Mouse (Mus musculus) CH12.LX (cell line): ENCODE results near the gene Nras. TPM values are rescaled to one million over a fixed set of nuclear protein-coding genes. Genes with fewer than 3 reads are reported as not detected.

Source experiments
- DNase-seq: peaks from one replicate; pipeline ENCODE4 v3.0.0-alpha.2; 2013; ENCODE audit errors: extremely low read depth
- H3K27ac ChIP-seq: 2 replicates; pipeline ENCODE4 v1.5.1; 2012; ENCODE audit warnings: low read depth, mild to moderate bottlenecking, control low read depth, moderate library complexity; ENCODE audit not compliant: insufficient read depth
- H3K27me3 ChIP-seq: replicated peaks from 2 replicates; pipeline ENCODE3; 2012; ENCODE audit warnings: inconsistent platforms
- H3K36me3 ChIP-seq, 2 experiments: replicated peaks in 1 of 2; 2 replicates each; pipeline versions ENCODE3 to v1.6.1; 2012; ENCODE audit warnings: inconsistent platforms in 1 of 2, low read length in 1 of 2, mild to moderate bottlenecking in 1 of 2, mixed read lengths in 1 of 2, moderate library complexity in 1 of 2; ENCODE audit not compliant: control insufficient read depth in 1 of 2, insufficient read depth in 1 of 2
- H3K4me1 ChIP-seq, 2 experiments: 2 replicates each; pipeline ENCODE4 v1.6.1; 2012; ENCODE audit warnings: inconsistent platforms in 1 of 2, moderate library complexity in 1 of 2; ENCODE audit not compliant: insufficient read depth in 2 of 2, control insufficient read depth in 1 of 2
- H3K4me2 ChIP-seq: 2 replicates; pipeline ENCODE4 v1.6.1; 2012; ENCODE audit warnings: low read depth, mild to moderate bottlenecking, control low read depth; ENCODE audit not compliant: poor library complexity, insufficient read depth, severe bottlenecking
- H3K4me3 ChIP-seq, 3 experiments: fragments of 150-350 bp in 1 of 3; sonication (generic) in 1 of 3; replicated peaks in 1 of 3; 2 replicates each; pipeline versions ENCODE3 to v1.5.1; 2011 to 2012; ENCODE audit warnings: low read depth in 2 of 3, low read length in 2 of 3, mild to moderate bottlenecking in 2 of 3, moderate library complexity in 2 of 3, control low read depth in 1 of 3, improper control_type of control experiment in 1 of 3, inconsistent platforms in 1 of 3, mixed read lengths in 1 of 3; ENCODE audit not compliant: poor library complexity in 1 of 3
- H3K79me2 ChIP-seq: replicated peaks from 2 replicates; pipeline ENCODE4 v1.6.1; 2012; ENCODE audit warnings: mild to moderate bottlenecking, moderate library complexity; ENCODE audit not compliant: control insufficient read depth, poor library complexity, insufficient read depth, severe bottlenecking; ENCODE audit errors: extremely low read depth
- H3K9ac ChIP-seq: 2 replicates; pipeline ENCODE4 v1.6.1; 2012; ENCODE audit warnings: low read depth, mild to moderate bottlenecking, control low read depth, moderate library complexity; ENCODE audit not compliant: insufficient read depth
- H3K9me3 ChIP-seq: replicated peaks from 2 replicates; pipeline ENCODE3; 2012; ENCODE audit warnings: low read length, inconsistent platforms, mixed read lengths
- BHLHE40 ChIP-seq: IDR thresholded peaks from 2 replicates; pipeline ENCODE4 v1.6.1; 2011; ENCODE audit warnings: mild to moderate bottlenecking, low read depth, low read length, improper control_type of control experiment
- CHD2 ChIP-seq: IDR thresholded peaks from 2 replicates; pipeline ENCODE4 v1.6.1; 2011; ENCODE audit warnings: low read length, improper control_type of control experiment
- CTCF ChIP-seq, 2 experiments: IDR thresholded peaks in 1 of 2; conservative IDR thresholded peaks in 1 of 2; 2 replicates each; pipeline ENCODE4 v1.5.1; 2011 to 2012; ENCODE audit warnings: low read depth in 2 of 2, low read length in 2 of 2, improper control_type of control experiment in 1 of 2, inconsistent platforms in 1 of 2, mild to moderate bottlenecking in 1 of 2, moderate library complexity in 1 of 2
- E2F4 ChIP-seq: IDR thresholded peaks from 2 replicates; pipeline ENCODE4 v1.6.1; 2011; ENCODE audit warnings: low read depth, low read length, improper control_type of control experiment; ENCODE audit not compliant: insufficient replicate concordance
- ELF1 ChIP-seq: IDR thresholded peaks from 2 replicates; pipeline ENCODE4 v1.6.1; 2014; ENCODE audit warnings: low read depth, mild to moderate bottlenecking, inconsistent platforms, low read length, improper control_type of control experiment
- EP300 ChIP-seq: IDR thresholded peaks from 2 replicates; pipeline ENCODE4 v1.6.1; 2011; ENCODE audit warnings: low read length, improper control_type of control experiment
- JUN ChIP-seq: IDR thresholded peaks from 2 replicates; pipeline ENCODE4 v1.6.1; 2011; ENCODE audit warnings: low read depth, mild to moderate bottlenecking, low read length, improper control_type of control experiment, moderate library complexity; ENCODE audit not compliant: insufficient read depth
- JUND ChIP-seq: conservative IDR thresholded peaks from 2 replicates; pipeline ENCODE4 v1.6.1; 2011; ENCODE audit warnings: low read depth, low read length, improper control_type of control experiment
- MAFK ChIP-seq: IDR thresholded peaks from 2 replicates; pipeline ENCODE4 v1.6.1; 2011; ENCODE audit warnings: low read length, improper control_type of control experiment; ENCODE audit not compliant: insufficient replicate concordance
- MAX ChIP-seq: IDR thresholded peaks from 2 replicates; pipeline ENCODE4 v1.6.1; 2011; ENCODE audit warnings: low read length, improper control_type of control experiment
- MAZ ChIP-seq: IDR thresholded peaks from 2 replicates; pipeline ENCODE4 v1.6.1; 2012; ENCODE audit warnings: low read depth, mild to moderate bottlenecking, inconsistent platforms, low read length, improper control_type of control experiment, moderate library complexity
- MEF2A ChIP-seq: IDR thresholded peaks from 2 replicates; pipeline ENCODE4 v1.6.1; 2014; ENCODE audit warnings: low read depth, mild to moderate bottlenecking, inconsistent platforms, low read length, improper control_type of control experiment, borderline replicate concordance
- NELFE ChIP-seq: IDR thresholded peaks from 2 replicates; pipeline ENCODE4 v1.6.1; 2011; ENCODE audit warnings: low read depth, low read length, improper control_type of control experiment
- NRF1 ChIP-seq: IDR thresholded peaks from 2 replicates; pipeline ENCODE4 v1.6.1; 2014; ENCODE audit warnings: low read depth, mild to moderate bottlenecking, inconsistent platforms, low read length, improper control_type of control experiment, moderate library complexity
- PAX5 ChIP-seq: IDR thresholded peaks from 2 replicates; pipeline ENCODE4 v1.6.1; 2012; ENCODE audit warnings: low read length, inconsistent platforms, mixed read lengths
- POLR2A ChIP-seq: IDR thresholded peaks from 2 replicates; pipeline ENCODE4 v1.6.1; 2011; ENCODE audit warnings: low read depth, mild to moderate bottlenecking, improper control_type of control experiment, low read length
- POLR2AphosphoS2 ChIP-seq: IDR thresholded peaks from 2 replicates; pipeline ENCODE4 v1.6.1; 2011; ENCODE audit warnings: low read depth, low read length, improper control_type of control experiment
- RAD21 ChIP-seq: IDR thresholded peaks from 2 replicates; pipeline ENCODE4 v1.6.1; 2011; ENCODE audit warnings: low read depth, mild to moderate bottlenecking, low read length, improper control_type of control experiment, moderate library complexity
- RCOR1 ChIP-seq: conservative IDR thresholded peaks from 2 replicates; pipeline ENCODE4 v1.6.1; 2012; ENCODE audit warnings: low read depth, mild to moderate bottlenecking, inconsistent platforms, low read length, improper control_type of control experiment
- SMC3 ChIP-seq: IDR thresholded peaks from 2 replicates; pipeline ENCODE4 v1.6.1; 2011; ENCODE audit warnings: low read depth, low read length, improper control_type of control experiment
- TCF12 ChIP-seq: IDR thresholded peaks from 2 replicates; pipeline ENCODE4 v1.6.1; 2014; ENCODE audit warnings: low read depth, mild to moderate bottlenecking, inconsistent platforms, low read length, improper control_type of control experiment
- UBTF ChIP-seq: IDR thresholded peaks from 2 replicates; pipeline ENCODE4 v1.6.1; 2012; ENCODE audit warnings: low read depth, mild to moderate bottlenecking, inconsistent platforms, low read length, improper control_type of control experiment, moderate library complexity
- USF1 ChIP-seq: IDR thresholded peaks from 2 replicates; pipeline ENCODE4 v1.6.1; 2014; ENCODE audit warnings: low read depth, mild to moderate bottlenecking, inconsistent platforms, low read length, improper control_type of control experiment
- ZKSCAN1 ChIP-seq: IDR thresholded peaks from 2 replicates; pipeline ENCODE4 v1.6.1; 2012; ENCODE audit warnings: low read depth, inconsistent platforms, low read length, improper control_type of control experiment, borderline replicate concordance
- ZMIZ1 ChIP-seq: IDR thresholded peaks from 2 replicates; pipeline ENCODE4 v1.6.1; 2012; ENCODE audit warnings: low read depth, mild to moderate bottlenecking, inconsistent platforms, low read length, improper control_type of control experiment
- ZNF384 ChIP-seq: IDR thresholded peaks from 2 replicates; pipeline ENCODE4 v1.6.1; 2012; ENCODE audit warnings: low read depth, low read length, improper control_type of control experiment, inconsistent platforms
- dilution Hi-C: fragments of 300-500 bp; cut with MboI; formaldehyde crosslinking; loops from 2 replicates; pipeline ENCODE4 v1.14.3; 2020; ENCODE audit warnings: low sequenced_read_pairs; ENCODE audit not compliant: extremely low pct_unique_long_range_greater_than_20kb, extremely low pct_ligation_motif_present
- in situ Hi-C: fragments of 300-500 bp; cut with MboI; formaldehyde crosslinking; loops from 3 replicates; pipeline ENCODE4 v1.14.3; 2019; ENCODE audit warnings: low sequenced_read_pairs, low pct_ligation_motif_present, low pct_unique_long_range_greater_than_20kb, mixed read lengths
- polyA plus RNA-seq: library from polyadenylated mRNA; unstranded; fragments of >175 nt; gene quantifications from 2 replicates; pipeline ENCODE4 v1.2.1, GENCODE M21; 2012; ENCODE audit warnings: low read depth; ENCODE audit not compliant: insufficient read length
- total RNA-seq, 2 experiments: library from RNA; depleted of rRNA; stranded (reverse); fragments of 300-350 nt in 1 of 2; fragments of >200 nt in 1 of 2; gene quantifications; 2 replicates each; pipeline ENCODE4 v1.2.3; 2012 to 2014

Gene Nras
- total and polyA plus RNA-seq, 3 experiments = 47.7 to 69.1 (median 49.7) TPM

DNA sequence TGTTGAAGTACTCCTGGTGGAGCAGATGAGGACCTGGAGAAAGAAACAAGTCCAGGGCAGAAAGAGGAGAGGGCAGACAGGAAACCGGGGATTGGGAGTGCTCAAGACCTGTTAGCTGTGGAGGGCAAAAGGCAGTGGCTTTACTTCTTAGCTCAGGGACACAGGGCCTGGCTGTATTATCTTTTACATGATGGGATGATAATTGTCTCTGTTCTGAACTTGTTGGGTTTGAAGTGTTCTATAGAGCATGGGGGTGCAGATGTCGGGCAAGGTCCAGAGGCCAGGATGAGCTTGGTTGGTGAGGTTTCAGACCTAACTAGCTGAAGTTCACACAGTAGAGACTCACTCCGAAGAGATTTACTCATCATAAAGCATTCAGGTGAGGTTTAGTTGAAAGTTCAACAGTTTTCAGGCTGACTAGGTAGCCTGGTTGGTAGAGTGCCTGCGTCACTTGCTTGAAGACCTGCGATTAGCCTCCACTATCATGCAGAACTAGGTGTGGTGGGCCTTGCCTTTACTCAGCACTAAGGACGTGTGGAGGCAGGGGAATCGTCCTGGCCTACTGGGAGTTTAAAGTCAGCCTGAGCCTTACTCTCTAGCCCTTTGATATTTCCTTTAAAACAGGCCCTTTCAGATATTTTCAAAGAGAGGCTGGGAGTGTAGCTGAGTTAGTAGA lies 49.6 kb downstream of the Nras start:
- Histone ChIP-seq H3K36me3 (no peaks in the 10 kb centered on the region), H3K27me3 (peaks cover 5% of the 10 kb centered on the region), H3K4me3 (no peak overlapping the region), H3K4me1 (peaks cover 0 to 4% of the 10 kb centered on the region in 2 experiments; a peak in 1 of 4 replicates), H3K9me3 (no peaks in the 10 kb centered on the region), H3K9ac (no peak overlapping the region), H3K4me2 (no peak overlapping the region), H3K79me2 (no peaks in the 10 kb centered on the region), H3K27ac (no peak overlapping the region)
- in situ Hi-C loops (loop anchor here (10.0 kb wide), 1 partner anchor 57 kb away; no protein-coding TSS in a partner anchor), dilution Hi-C loops (no loop called here)
- DNase-seq = no peak
- TF ChIP-seq MEF2A (no peak), ZKSCAN1 (no peak), POLR2A (no peak), JUND (no peak), BHLHE40 (no peak), POLR2AphosphoS2 (no peak), MAZ (no peak), ELF1 (no peak), NELFE (no peak), UBTF (no peak), ZMIZ1 (no peak), E2F4 (no peak), ZNF384 (no peak), MAFK (no peak), PAX5 (no peak), CTCF (conservative IDR thresholded peaks at IDR 0.05 in 1 of 2, IDR thresholded peaks at IDR 0.05 in 1 of 2; ENCODE audit: low read depth in 2 of 2, low read length in 2 of 2) (no peak), SMC3 (no peak)

DNA sequence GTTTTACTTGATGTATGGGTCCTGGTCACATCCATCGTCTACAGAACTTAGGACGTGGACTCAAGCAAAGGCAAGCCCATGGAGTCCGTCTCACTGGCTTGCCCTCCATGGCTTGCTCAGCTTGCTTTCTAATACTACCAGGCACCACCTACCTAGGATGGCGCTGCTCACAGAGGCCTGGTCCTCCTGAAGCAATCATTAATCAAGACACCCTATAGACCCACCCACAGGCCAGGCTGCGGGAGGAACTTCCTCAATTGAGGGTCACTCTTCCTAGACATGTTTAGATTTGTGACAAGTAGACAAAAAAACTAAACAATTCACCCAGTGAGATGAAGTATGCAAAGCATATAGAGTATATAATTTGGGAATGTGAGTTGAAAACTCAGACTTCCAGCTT lies 54.1 kb downstream of the Nras start:
- Histone ChIP-seq H3K9me3 (no peaks in the 10 kb centered on the region), H3K4me2 (no peak overlapping the region), H3K36me3 (no peaks in the 10 kb centered on the region), H3K27ac (no peak overlapping the region), H3K79me2 (no peaks in the 10 kb centered on the region), H3K9ac (no peak overlapping the region), H3K4me3 (no peak overlapping the region), H3K27me3 (no peaks in the 10 kb centered on the region), H3K4me1 (no peaks in the 10 kb centered on the region)
- dilution Hi-C loops = no loop called here
- in situ Hi-C loops = no loop called here
- no peak for DNase-seq
- TF ChIP-seq SMC3 (no peak), BHLHE40 (no peak), JUND (no peak), RCOR1 (no peak), POLR2A (no peak), USF1 (no peak), TCF12 (no peak), MAX (no peak), CTCF (conservative IDR thresholded peaks at IDR 0.05 in 1 of 2, IDR thresholded peaks at IDR 0.05 in 1 of 2; ENCODE audit: low read depth in 2 of 2, low read length in 2 of 2) (no peak), JUN (no peak), PAX5 (no peak), CHD2 (no peak), MAZ (no peak), RAD21 (no peak), NELFE (no peak), NRF1 (no peak), ZMIZ1 (no peak), UBTF (no peak), E2F4 (no peak), EP300 (no peak)
